Mouse (Mus musculus) spleen, adult 12 weeks (tissue): ENCODE measurements around the gene Rybp.

Experiments used
- DNase-seq: peaks from one replicate; pipeline ENCODE4 v3.0.0; 2022; ENCODE audit warnings: low spot score

The Rybp gene

DNA sequence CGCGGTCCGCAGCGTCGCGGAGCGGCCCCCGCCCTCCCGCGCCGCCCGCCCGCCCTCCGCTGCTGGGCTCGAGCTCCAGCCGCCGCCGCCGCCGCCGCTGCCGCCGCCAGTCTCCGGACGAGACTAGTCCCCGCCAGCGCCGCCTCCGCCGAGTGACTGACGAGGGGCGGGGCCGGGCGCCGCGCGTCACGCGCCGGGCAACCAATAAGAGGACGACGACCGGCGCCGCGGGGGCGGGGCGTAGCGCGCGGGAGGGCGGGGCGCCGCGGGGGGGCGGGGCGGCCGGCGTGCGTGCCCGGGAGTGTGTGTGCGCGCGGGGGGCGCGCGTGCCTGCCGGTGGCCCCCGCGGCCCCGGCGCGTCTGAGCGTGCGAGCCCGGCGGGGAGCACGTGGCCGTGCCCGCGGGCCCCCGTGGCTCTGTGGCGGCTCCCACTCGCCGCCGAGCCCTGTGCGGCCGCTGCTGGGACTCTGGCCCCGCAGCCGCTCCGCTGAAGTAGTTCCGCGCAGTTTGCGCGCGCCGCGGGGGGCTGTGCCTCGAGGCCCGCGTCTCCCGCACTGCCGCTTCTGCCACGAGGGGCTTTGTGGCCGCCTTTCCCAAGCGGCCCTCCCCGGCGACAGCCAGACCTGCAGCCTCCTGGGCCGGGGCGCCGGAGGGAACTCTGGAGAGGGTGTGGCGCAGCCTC lies at the start of gene Rybp:
Gene Rybp, minus strand, starts transcription at position 152 of the 682 bp plus-strand sequence.
- DNase-seq = peak; percentile 90

DNA sequence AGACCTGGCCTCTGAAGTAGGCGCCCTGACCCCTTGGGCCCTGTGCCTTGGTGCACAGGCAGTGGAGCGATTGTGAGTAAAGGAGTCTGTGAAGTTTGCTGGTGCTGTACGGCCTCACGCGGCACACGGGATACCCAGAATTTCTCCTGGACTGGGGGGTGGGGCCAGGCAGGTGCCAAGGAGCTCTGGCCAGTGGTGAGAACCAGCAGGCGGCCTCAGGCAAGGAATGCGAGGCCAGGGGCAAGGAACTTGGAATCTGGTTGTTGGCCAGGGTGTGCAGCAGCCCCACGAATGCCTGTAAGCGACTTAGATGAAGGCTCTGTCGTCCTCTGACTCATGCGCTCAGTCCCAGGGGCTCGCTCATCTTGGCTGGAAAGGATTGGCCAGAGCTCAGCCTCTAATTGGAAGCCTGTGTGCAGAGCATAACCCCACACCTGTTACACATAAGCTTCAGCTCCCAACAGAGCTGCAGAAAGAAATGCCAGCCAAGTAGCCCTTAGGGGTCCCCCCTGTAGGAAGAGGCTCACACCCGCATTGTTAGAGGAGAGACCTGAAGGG lies 49.4 kb upstream of the Rybp start:
- no peak for DNase-seq

DNA sequence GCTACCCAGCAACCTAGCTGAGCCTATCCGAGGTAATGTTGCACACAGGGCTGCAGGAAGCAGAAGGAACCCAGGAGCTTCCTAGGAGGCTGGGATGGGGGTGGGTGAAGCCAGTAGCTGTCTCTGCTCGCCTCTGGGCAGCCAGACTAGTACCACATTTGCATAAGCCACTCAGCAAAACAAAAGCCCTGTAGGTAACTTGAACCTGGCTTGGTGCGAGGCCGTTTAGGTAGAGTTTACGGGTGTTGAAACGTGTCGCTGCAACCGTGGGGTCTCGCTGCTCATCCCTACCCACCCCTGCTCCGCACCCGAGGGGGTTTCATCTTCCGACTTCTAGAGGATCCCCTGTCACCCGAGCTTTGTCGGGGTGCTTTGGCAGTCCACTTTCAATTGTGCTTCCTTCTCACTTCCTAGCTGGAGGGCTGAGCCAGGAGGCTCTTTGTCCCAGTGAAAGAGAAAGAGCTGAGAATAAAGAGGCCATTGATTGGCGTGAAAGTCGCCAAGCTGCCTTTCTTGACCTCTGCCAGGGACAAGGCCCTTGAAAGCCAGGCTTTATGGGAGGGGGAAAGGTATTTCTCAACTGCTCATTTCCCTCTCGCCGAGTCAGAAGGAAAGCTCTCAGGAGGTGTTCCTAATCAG lies 48.3 kb upstream of the Rybp start:
- DNase-seq = no peak

DNA sequence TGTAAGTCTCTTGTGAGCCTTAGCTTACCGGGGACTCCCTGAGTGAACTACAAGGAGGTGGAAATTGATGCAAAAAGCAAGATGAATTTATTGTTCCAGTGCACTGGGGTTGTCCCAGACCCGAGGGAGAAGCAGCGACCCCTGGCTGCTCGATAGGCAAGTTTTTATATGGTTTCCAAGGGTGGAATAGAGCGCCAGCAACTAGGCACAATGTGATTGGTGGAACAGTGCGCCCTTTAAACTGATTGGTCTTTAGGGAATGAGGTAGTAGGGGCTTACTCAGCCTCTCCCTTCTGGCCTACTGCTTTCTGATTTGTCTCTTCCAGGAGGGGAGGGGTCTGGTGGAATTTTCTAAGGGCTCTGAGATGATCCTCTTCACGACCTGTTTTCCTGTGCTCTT lies 46.5 kb upstream of the Rybp start:
- DNase-seq = no peak

DNA sequence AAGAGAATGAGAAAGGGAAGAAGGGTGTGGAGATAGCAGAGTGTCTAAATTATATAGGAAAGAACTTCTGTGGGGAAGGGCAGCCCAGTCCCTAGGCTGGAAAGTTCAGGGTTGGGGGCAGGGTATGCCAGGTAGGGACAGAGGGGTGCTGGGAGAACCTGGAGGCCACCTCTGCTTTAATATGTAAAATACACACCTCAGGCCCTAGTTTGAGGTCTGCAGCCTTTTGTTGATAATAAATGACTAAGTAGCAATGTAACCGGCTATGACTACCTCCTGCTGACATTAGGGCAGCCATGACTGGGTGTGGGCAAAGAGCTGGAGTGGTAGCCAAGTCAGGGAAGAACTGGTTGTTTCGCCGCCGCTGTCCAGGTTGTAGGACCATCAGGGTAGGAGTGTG lies 45.2 kb upstream of the Rybp start:
- no peak for DNase-seq

DNA sequence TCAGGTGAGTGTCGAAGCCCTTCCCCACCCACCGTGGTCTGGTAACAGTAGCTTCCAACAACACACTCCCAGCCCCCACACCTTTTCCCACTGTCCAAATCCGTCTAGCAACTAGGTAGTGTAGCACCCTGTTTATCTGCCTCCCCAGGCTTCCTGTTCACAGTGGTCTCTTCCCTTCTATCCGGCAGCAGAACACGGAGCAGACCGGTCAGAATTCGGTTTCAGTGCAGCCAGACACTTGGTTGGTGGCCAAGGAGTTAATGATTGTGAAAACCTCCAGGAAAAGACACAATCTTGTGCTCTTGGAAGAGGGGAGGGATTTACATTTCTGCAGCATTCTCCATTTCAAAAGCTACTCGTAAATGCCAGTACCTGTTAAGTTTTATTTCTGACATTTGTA lies 44.3 kb upstream of the Rybp start:
- no peak for DNase-seq

DNA sequence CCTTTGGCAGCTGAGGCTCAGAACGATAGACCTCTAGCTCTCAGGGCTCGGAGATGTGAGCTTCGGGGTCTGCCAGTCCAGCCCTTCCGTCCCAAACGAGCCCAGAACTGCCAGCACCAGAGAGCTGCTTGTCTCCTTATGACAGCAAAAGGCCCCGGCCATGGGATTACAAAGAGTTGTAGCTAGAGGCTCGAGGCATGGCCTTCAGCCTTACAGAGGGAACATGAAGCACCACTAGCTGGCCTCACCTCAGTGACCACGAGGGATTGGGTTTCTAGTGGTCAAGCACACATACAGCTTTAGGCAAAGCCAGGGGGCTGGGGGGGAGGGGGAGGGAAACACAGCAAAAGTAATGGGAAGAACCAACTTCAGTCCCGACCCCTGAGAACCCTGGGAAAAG lies 43.8 kb upstream of the Rybp start:
- DNase-seq = no peak

DNA sequence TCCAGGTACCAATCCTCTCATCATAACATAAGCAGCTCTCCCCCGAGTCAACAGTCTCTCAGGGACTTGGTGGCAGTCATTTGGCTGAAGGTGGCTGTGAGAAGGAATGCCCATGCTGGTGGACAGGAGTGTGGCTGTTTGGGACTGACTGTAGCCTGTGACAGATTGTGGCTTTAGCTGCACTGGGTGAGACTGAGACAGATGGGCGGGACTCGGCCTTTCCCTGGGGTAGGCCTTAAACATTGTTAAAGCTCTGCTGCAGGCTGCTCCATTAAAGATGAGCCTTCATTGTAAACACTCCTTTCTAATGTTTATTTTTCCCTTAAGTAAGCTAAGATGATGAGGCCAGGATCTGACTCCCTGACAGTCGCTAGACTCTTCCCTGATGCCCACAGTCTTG lies 42.3 kb upstream of the Rybp start:
- no peak for DNase-seq

DNA sequence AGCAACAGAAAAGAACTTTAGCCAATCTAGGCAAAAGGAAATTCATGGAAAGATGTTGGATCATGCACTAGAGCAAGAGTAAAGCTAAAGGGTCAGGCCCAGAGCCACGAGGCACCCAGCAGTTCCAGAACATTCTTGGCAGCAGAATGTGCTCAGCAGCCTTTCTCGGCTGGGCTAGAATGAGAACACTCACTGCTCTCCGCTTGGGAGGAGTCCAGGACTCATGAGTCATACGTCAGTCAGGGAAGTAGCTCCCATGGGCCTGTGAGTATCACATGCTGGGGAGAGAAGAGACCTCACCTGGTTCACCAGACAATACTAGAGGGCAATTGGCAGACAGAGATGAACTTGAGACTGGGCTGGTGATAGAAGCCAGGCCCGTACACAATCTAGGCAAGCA lies 39.8 kb upstream of the Rybp start:
- DNase-seq = no peak

DNA sequence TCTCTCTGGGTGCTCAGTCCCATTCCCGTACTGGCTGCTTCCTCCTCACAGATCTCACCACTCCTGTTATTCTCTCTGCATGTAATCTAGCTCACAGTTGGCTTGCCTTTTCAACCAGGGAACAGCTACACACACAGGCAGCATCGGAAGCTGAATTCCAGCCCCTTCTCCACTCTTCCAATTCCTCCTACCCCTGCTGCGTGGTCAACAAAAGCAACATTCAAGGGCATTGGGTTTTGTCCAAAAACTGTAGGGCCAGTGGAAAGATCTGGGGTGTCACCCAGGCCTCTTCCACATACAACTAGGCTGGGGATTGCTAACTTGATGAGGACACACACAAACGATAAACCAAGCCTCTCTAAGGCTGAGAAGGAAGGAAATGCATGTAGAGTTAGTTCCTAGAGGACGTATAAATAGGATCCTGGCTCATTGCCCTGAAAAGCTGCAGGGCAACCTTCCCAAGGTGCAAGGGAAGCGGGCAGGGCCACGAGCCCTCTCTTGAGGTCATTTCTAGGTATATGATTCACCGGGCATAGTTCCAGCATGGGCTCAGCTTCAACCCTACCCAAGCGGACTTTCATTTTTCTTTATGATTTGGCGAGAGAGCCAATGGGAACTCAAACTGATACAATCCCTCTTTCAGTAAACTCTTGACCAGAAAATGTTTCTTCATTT lies 36.6 kb upstream of the Rybp start:
- no peak for DNase-seq

DNA sequence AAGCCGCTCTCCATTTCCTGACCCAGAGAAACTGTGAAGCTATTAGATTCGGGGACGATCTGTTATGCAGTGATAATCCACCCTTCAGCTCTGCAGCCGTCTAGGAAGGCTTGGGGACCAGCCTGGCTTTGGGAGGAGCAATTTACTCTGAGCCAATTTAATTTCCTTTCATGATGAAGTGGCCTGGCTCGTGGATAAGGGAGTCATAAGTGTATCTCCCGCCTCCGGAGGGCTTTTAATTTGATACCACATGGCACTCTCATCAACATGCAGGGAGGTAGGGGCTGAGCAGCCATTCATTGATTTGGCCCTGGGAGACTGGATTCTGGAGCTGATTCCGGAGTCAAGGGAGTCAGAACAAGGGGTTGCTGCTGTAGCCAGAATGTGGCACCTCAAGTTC lies 35.3 kb upstream of the Rybp start:
- DNase-seq = no peak

DNA sequence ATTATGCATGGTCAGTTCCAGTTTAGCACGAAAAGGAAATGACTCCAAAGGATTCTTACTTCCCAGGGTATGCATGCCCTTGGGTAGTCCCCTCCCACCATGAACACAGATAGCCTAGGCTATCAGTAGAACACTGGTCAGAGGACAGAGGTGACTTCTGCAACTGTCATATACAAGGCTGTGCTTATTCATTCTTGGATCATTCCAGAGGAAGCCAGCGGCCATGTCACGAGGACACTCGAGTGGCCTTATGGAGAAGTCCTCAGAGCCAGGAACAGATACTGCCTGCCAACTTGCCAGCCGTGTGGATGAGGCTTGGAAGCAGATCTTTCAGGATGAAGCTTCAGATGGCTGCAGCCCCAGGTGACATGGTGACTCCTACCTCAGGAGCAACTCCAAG lies 34.9 kb upstream of the Rybp start:
- DNase-seq = no peak

DNA sequence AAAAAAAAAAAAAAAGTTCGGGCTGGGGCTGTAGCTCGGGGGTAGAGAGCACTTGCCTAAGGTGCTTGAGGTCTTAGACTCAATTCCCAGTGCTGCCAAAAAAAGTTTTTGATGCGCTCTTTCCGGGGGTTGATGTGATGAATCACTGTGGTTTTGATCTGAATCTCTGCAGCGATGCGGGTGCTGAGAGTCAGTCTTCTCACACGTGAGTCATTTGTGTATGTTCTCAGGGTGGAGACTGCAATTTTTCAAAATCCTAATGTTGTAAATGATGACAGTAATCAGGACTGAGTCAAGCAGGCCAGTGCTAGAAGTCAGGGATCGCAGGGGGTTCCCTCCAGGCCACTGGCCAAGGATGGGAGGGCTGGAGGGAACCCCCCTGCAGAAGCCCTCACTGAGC lies 26.9 kb upstream of the Rybp start:
- DNase-seq = no peak

DNA sequence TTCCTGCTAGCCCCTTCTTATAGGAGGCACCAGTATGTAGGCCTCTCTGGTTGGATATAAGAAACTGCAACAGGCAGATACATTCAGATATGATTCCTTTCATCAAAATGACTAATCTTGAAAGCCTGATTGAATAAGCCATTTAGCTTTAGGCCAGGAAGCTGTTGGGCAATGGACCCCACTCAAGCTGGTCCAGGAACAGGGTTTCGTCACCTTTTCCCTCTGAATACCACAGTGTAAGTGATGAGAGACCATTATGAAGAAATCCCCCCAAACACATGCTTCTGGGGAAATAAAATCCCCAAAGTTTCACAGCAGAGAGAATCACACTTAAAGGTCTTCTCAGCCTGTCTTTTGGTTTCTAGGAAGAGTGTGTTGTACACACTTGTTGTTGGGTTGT lies 23.9 kb upstream of the Rybp start:
- no peak for DNase-seq

DNA sequence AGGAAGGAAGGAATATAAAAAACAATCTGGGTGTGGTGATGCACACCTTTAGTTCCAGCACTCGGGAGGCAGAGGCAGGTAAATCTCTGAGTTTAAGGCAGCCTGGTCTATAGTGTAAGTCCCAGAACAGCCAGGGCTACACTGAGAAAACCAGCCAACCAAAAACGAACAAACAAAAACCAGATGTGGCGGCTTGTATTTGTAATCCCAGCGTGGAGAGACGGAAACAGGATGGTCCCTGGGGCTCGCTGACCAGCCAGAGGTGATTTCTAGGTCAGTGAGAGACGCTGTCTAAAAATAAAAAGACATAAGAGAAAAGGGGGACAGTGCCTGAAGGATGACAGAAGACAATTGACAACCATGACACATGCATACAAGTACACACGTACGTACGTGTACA lies 17.5 kb upstream of the Rybp start:
- no peak for DNase-seq

DNA sequence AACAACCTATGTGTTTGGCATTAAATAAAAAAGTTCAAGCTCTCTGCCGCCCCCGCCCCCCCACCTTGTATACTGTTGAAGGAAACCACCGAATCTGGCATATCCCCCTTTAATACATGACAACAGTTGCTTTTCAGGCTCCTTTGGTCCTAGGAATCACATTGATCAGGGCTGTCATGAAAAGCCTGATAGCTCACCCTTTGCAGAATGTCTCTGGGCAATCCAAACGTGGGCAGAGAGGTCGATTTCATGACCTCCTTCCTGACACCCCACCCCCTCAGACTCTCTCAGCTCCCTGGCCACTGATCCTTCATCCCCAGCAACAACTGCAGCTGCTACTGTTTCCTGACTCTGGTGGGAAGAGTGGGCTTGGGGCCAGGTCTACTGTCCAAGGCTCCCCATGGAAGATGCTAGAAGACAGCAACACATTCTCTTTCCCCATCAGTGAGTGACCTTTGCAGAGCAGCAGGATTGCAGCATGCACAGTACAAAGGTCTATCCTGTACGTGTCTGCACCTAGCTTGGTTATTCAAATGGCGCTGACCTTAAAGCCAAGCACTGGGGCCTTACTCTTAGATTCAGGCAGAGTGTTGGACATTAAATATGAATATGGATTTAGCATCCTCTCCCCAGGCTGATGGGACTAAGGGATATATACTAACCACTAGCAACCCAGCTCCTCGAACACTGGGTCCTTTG lies 14.3 kb upstream of the Rybp start:
- no peak for DNase-seq

DNA sequence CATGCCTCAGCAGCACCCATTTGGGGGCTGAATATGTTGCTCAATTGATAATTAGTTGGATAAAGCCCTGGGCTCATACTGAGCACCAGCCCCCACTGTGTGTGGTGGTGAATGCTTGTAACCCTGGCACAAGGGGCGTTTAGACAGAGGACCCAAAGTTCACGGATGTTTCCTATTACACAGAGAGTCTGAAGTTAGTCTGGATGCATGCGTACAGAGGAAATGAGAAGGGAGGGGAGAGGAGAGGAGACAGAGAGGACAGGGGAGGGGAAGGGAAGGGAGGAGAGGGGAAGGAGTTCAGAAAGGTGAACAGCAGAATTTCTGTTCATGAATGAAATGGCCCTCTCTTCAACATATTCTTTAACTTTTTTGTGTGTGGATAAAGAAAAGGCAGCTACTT lies 13.5 kb upstream of the Rybp start:
- no peak for DNase-seq

DNA sequence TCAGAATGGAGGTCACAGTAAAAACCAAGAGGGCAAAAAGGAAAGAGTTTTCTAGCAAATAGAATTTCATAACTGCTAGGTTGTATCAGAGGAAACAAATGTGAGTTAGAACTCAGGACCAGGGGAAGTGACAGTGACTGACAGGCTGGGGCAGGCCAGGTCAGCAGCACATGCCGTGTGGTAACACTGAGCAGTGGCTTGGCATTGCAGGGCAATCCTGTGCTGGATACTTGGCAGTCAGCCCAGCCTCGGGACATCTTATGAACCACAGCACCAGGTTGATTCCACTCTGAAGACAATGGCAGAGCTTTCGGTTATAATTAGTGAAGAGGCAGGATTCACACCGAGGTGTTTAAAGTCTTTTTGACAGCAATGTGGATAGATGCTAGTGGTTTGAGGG lies 11.7 kb upstream of the Rybp start:
- DNase-seq = no peak

DNA sequence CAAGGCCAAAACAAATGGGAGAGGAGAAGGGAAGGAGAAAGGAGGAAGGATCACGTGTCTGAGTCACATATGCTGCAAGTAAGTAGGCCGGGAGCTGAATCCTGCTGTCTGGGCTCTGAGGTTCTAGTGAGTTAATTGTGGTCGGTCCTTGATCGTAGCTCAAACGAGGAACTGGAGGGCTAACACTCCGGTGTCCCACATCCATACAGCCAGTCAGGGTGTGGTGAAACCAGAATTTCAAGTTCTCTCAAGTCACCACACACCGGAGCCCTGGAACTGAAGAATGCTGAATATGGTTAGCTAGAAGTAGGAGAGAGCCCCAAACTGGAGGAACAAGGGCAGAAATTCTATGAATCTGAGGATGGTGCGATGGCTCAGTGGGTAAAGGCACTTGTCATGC lies 10.3 kb upstream of the Rybp start:
- DNase-seq = no peak

DNA sequence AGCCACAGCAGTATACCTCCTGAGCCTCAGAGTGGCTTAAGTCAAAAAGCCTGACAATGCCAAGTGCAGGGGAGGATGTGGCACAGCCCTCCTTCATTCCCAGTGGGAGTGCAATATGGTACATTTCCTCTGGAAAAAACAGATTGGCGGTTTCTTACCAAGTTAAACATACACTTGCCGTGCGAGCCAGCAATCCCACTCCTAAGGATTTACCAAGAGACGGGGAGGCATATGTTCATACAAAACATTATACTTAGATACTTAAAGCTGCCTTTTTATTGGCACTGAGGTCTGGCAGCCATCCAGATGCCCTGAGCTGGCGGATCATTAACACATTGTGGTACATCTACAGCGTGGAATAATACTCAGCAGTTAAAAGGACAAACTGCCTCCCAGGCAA lies 5.1 kb upstream of the Rybp start:
- no peak for DNase-seq

DNA sequence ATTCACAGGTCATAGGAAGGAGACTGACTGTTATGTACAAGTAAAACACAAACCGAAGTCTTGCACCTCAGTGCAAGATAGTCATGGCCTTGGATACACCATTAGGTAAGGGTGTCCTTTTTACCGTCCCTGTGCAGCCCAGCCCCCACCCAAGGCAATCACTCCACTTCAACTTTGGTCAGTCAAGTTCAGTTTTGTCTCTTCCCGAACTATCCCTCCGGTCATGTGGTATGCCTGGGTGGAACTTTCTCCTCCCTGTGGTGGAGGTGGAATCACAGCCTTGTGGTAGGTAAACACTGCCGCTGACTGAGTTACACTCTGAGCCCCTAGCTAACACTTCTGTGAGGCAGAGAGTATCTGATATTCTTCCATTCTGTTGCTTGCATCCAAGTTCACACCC lies 1.8 kb upstream of the Rybp start:
- DNase-seq = no peak

DNA sequence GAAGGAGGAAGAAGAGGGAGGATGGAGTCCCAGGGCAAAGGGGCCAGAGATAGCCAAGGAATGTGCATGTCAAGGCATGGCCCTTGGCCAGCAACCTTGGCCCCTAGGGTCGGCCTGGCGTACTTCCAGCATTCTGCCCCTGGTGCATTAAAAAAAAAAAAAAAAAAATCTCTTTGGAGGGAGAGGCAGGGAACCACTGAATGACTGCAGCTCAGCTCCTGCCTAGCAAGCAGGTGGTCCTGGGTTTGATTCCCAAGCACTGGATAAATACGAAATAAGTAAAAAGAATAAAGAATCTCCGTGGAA lies 1.4 kb upstream of the Rybp start:
- DNase-seq = no peak
